Mouse (Mus musculus) stomach, postnatal 0 days (tissue): ENCODE results near the gene Mgea5. TPM values are rescaled to one million over a fixed set of nuclear protein-coding genes. Genes with fewer than 3 reads are reported as not detected.

ENCODE experiments used
- ATAC-seq: fragments of 200-750 bp; cut with Nextera tagmentation; 2 replicates; pipeline ENCODE4 v1.8.0; 2017; ENCODE audit not compliant: low FRiP score, low TSS enrichment
- DNase-seq: peaks from one replicate; pipeline ENCODE4 v3.0.0-alpha.2; 2016; ENCODE audit warnings: low spot score
- H3K27ac ChIP-seq: fragments of 300-500 bp; sonication (generic); replicated peaks from 2 replicates; pipeline ENCODE4 v1.5.1; 2014; ENCODE audit warnings: mild to moderate bottlenecking, control low read depth
- H3K27me3 ChIP-seq: fragments of 300-500 bp; sonication (generic); 2 replicates; pipeline ENCODE4 v1.6.1; 2014; ENCODE audit warnings: low read length; ENCODE audit not compliant: control insufficient read depth, insufficient read depth
- H3K36me3 ChIP-seq: fragments of 300-500 bp; sonication (generic); 2 replicates; pipeline ENCODE4 v1.6.1; 2014; ENCODE audit warnings: low read length, mixed read lengths; ENCODE audit not compliant: control insufficient read depth, insufficient read depth
- H3K4me1 ChIP-seq: fragments of 300-500 bp; sonication (generic); replicated peaks from 2 replicates; pipeline ENCODE4 v1.6.1; 2014; ENCODE audit warnings: antibody characterized with exemption; ENCODE audit not compliant: control insufficient read depth, insufficient read depth
- H3K4me2 ChIP-seq: fragments of 300-500 bp; sonication (generic); replicated peaks from 2 replicates; pipeline ENCODE4 v1.6.1; 2014; ENCODE audit warnings: low read depth, mild to moderate bottlenecking, control low read depth, moderate library complexity
- H3K4me3 ChIP-seq: fragments of 300-500 bp; sonication (generic); 2 replicates; pipeline ENCODE4 v1.5.1; 2014; ENCODE audit warnings: low read depth, low read length, control low read depth
- H3K9ac ChIP-seq: fragments of 300-500 bp; sonication (generic); 2 replicates; pipeline ENCODE4 v1.6.1; 2014; ENCODE audit warnings: mild to moderate bottlenecking, low read length, control low read depth, mixed read lengths
- H3K9me3 ChIP-seq: fragments of 300-500 bp; sonication (generic); 2 replicates; pipeline ENCODE4 v1.6.1; 2016; ENCODE audit warnings: low read length; ENCODE audit not compliant: control insufficient read depth
- CTCF ChIP-seq: IDR thresholded peaks from 2 replicates; pipeline ENCODE4 v1.5.1; 2016; ENCODE audit warnings: antibody characterized with exemption, low read depth, mild to moderate bottlenecking, moderate library complexity
- EP300 ChIP-seq: optimal IDR thresholded peaks from 2 replicates; pipeline ENCODE3; 2016; ENCODE audit warnings: antibody characterized with exemption
- WGBS: fragments of 180-500 bp; shearing (Covaris S2); extraction: QIAGEN DNeasy Blood & Tissue Kit; methylation state at CpG from one replicate; pipeline ENCODE4 v1.1.7; 2014; 5-methylcytosine and 5-hydroxymethylcytosine counted together
- polyA plus RNA-seq: library from polyadenylated mRNA; unstranded; fragments of >200 nt; fragmentation: Nextera tagmentation; extraction: Ambion mirVana; gene quantifications from 2 replicates; pipeline ENCODE4 v1.2.1, GENCODE M21; 2015

The Mgea5 gene
- polyA plus RNA-seq, 1 experiment from 2014 or later = 16.5 TPM

- no peaks in the 10 kb centered on the region for H3K27me3 ChIP-seq
- H3K9me3 ChIP-seq = no peaks in the 10 kb centered on the region
- ATAC-seq (no peak), DNase-seq (no peak)
- no peak for TF ChIP-seq CTCF
- no peaks in the 10 kb centered on the region for H3K36me3 ChIP-seq
- no peak overlapping the region for H3K4me2 ChIP-seq
- H3K27ac ChIP-seq = no peak overlapping the region
- 87% methylated on average over 6 of the region's 6 CpGs for WGBS
- H3K4me1 ChIP-seq = no peaks in the 10 kb centered on the region; the same call in 1 of the 2 replicates
- H3K9ac ChIP-seq = no peak overlapping the region
- H3K4me3 ChIP-seq = no peak overlapping the region
Measured at GRCm38 (mm10) chr19:45792404-45792803, 8.8 kb upstream of the Mgea5 start.

- WGBS = 70% methylated on average over 12 of the region's 13 CpGs
- H3K4me2 ChIP-seq = no peak overlapping the region
- H3K4me3 ChIP-seq = no peak overlapping the region
- DNase-seq (peak; percentile 67), ATAC-seq (peak; percentile 89)
- H3K4me1 ChIP-seq = no peaks in the 10 kb centered on the region
- H3K27ac ChIP-seq = peak overlapping the region; percentile 70
- H3K27me3 ChIP-seq = no peaks in the 10 kb centered on the region
- TF ChIP-seq CTCF = no peak
- no peak for TF ChIP-seq EP300
- no peaks in the 10 kb centered on the region for H3K9me3 ChIP-seq
- no peak overlapping the region for H3K9ac ChIP-seq
- no peaks in the 10 kb centered on the region for H3K36me3 ChIP-seq
Measured at GRCm38 (mm10) chr19:45789888-45790874, 6.5 kb upstream of the Mgea5 start.

GRCm38 (mm10) chr19:45789365-45789764 lies 5.7 kb upstream of the Mgea5 start:
- H3K9me3 ChIP-seq = no peaks in the 10 kb centered on the region
- no peaks in the 10 kb centered on the region for H3K4me1 ChIP-seq
- no peak for TF ChIP-seq EP300
- TF ChIP-seq CTCF = no peak
- no peak for ATAC-seq
- 85% methylated on average over 7 of the region's 7 CpGs for WGBS
- H3K4me2 ChIP-seq = no peak overlapping the region
- no peaks in the 10 kb centered on the region for H3K27me3 ChIP-seq
- DNase-seq = no peak
- H3K9ac ChIP-seq = no peak overlapping the region
- H3K27ac ChIP-seq = no peak overlapping the region
- no peak overlapping the region for H3K4me3 ChIP-seq
- H3K36me3 ChIP-seq = no peaks in the 10 kb centered on the region

- Histone ChIP-seq H3K27me3 (no peaks in the 10 kb centered on the region), H3K4me2 (no peak overlapping the region), H3K9ac (no peak overlapping the region), H3K4me3 (no peak overlapping the region), H3K9me3 (no peaks in the 10 kb centered on the region), H3K36me3 (no peaks in the 10 kb centered on the region), H3K4me1 (no peaks in the 10 kb centered on the region), H3K27ac (no peak overlapping the region)
- TF ChIP-seq EP300 (no peak), CTCF (no peak)
- DNase-seq = no peak
- 48% methylated on average over 4 of the region's 4 CpGs for WGBS
- no peak for ATAC-seq
Measured at GRCm38 (mm10) chr19:45788337-45788736, 4.7 kb upstream of the Mgea5 start.

- Histone ChIP-seq H3K9ac (no peak overlapping the region), H3K27me3 (no peaks in the 10 kb centered on the region), H3K27ac (no peak overlapping the region), H3K9me3 (no peaks in the 10 kb centered on the region), H3K4me3 (no peak overlapping the region), H3K36me3 (no peaks in the 10 kb centered on the region), H3K4me2 (no peak overlapping the region), H3K4me1 (no peaks in the 10 kb centered on the region)
- 64% methylated on average over 3 of the region's 3 CpGs for WGBS
- no peak for ATAC-seq
- TF ChIP-seq EP300 (no peak), CTCF (no peak)
- no peak for DNase-seq
Measured at GRCm38 (mm10) chr19:45787450-45787849, 3.8 kb upstream of the Mgea5 start.

- Histone ChIP-seq H3K9me3 (no peaks in the 10 kb centered on the region), H3K9ac (no peak overlapping the region), H3K4me2 (no peak overlapping the region), H3K36me3 (peaks cover 2% of the 10 kb centered on the region; the same call in 1 of the 2 replicates), H3K27ac (peak overlapping the region; percentile 53), H3K27me3 (no peaks in the 10 kb centered on the region), H3K4me3 (no peak overlapping the region), H3K4me1 (peaks cover 3% of the 10 kb centered on the region; the same call in 1 of the 2 replicates)
- no peak for TF ChIP-seq EP300
- TF ChIP-seq CTCF = no peak
- DNase-seq (peak; percentile 41), ATAC-seq (no peak)
- WGBS = 27% methylated on average over 3 of the region's 3 CpGs
Measured at GRCm38 (mm10) chr19:45785470-45785869, 1.8 kb upstream of the Mgea5 start.
